Mouse (Mus musculus) stomach, embryonic 14.5 days (tissue): Measurements from ENCODE around the gene Pnpla2. TPM values are rescaled to one million over a fixed set of nuclear protein-coding genes. Genes with fewer than 3 reads are reported as not detected.

Source experiments
- ATAC-seq: fragments of 200-750 bp; cut with Nextera tagmentation; 2 replicates; pipeline ENCODE4 v1.8.0; 2017; ENCODE audit warnings: low read depth, moderate TSS enrichment; ENCODE audit not compliant: insufficient number of reproducible peaks, insufficient read depth, low FRiP score
- H3K27ac ChIP-seq: fragments of 300-500 bp; sonication (generic); 2 replicates; pipeline ENCODE4 v1.5.1; 2014; ENCODE audit warnings: mild to moderate bottlenecking, low read length, moderate library complexity, mixed read lengths
- H3K27me3 ChIP-seq: fragments of 300-500 bp; sonication (generic); 2 replicates; pipeline ENCODE4 v1.6.1; 2014; ENCODE audit warnings: low read length, control low read depth, mixed read lengths; ENCODE audit not compliant: control insufficient read depth, insufficient read depth
- H3K36me3 ChIP-seq: fragments of 300-500 bp; sonication (generic); 2 replicates; pipeline ENCODE4 v1.6.1; 2014; ENCODE audit warnings: mild to moderate bottlenecking, control low read depth, low read length, moderate library complexity, mixed read lengths; ENCODE audit not compliant: control insufficient read depth, insufficient read depth
- H3K4me1 ChIP-seq: fragments of 300-500 bp; sonication (generic); 2 replicates; pipeline ENCODE4 v1.6.1; 2014; ENCODE audit warnings: low read length, control low read depth, mixed read lengths; ENCODE audit not compliant: control insufficient read depth, insufficient read depth
- H3K4me2 ChIP-seq: fragments of 300-500 bp; sonication (generic); replicated peaks from 2 replicates; pipeline ENCODE4 v1.6.1; 2014; ENCODE audit warnings: low read depth, low read length, control low read depth
- H3K4me3 ChIP-seq: fragments of 300-500 bp; sonication (generic); 2 replicates; pipeline ENCODE4 v1.5.1; 2014; ENCODE audit warnings: low read depth, low read length, control low read depth
- H3K9ac ChIP-seq: fragments of 300-500 bp; sonication (generic); replicated peaks from 2 replicates; pipeline ENCODE4 v1.6.1; 2014; ENCODE audit warnings: low read depth, mild to moderate bottlenecking, control low read depth, low read length, moderate library complexity, mixed read lengths
- H3K9me3 ChIP-seq: fragments of 300-500 bp; sonication (generic); 2 replicates; pipeline ENCODE4 v1.6.1; 2016; ENCODE audit warnings: low read depth, low read length, control low read depth; ENCODE audit not compliant: control insufficient read depth
- WGBS: fragments of 180-500 bp; shearing (Covaris S2); extraction: QIAGEN DNeasy Blood & Tissue Kit; methylation state at CpG from one replicate; pipeline ENCODE4 v1.1.7; 2014; 5-methylcytosine and 5-hydroxymethylcytosine counted together
- polyA plus RNA-seq: library from polyadenylated mRNA; unstranded; fragments of >200 nt; fragmentation: Nextera tagmentation; extraction: Ambion mirVana; gene quantifications from 2 replicates; pipeline ENCODE4 v1.2.1, GENCODE M21; 2014

Pnpla2 gene
- polyA plus RNA-seq, 1 experiment from 2014 or later, result 21.7 TPM

GRCm38 (mm10) chr7:141466607-141467148 is 11.7 kb downstream of the Pnpla2 start:
- Histone ChIP-seq H3K4me3 (peak overlapping the region; percentile 78), H3K36me3 (peaks cover 20% of the 10 kb centered on the region), H3K4me2 (peak overlapping the region; percentile 87), H3K9ac (no peak overlapping the region), H3K27ac (peak overlapping the region; percentile 92; the same call in 1 of the 2 replicates), H3K4me1 (peaks cover 36% of the 10 kb centered on the region), H3K9me3 (no peaks in the 10 kb centered on the region), H3K27me3 (peaks cover 19% of the 10 kb centered on the region; the same call in 1 of the 2 replicates)
- ATAC-seq, result no peak
- WGBS, result 52% methylated on average over 10 of the region's 10 CpGs

GRCm38 (mm10) chr7:141467230-141468030 is 12.4 kb downstream of the Pnpla2 start, which contains the start of gene Cd151:
Gene Cd151, plus strand, starts transcription at chr7:141467392.
- Histone ChIP-seq H3K27me3 (peaks cover 14% of the 10 kb centered on the region; the same call in 1 of the 2 replicates), H3K4me1 (peaks cover 35% of the 10 kb centered on the region)
- under 1% methylated on average over 52 of the region's 52 CpGs for WGBS

DNA sequence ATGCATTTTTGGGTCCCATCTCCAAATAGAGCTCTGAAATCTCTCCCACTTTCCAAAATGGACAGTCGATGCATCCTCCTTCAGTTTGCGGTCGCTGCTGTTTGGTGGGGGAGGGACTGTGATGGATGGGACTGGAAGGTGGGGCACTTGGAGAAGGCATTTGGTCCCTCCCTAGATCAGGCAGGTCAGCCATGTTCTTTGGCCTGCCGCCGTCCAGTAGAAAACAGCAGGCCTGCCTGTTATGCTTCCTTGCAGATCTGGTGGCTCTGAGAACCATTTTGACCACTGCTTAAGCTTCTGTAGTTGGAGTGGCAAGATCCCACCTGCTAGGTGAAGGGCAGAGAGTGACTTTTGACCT is 13.1 kb downstream of the Pnpla2 start:
- no peak for ATAC-seq
- H3K27ac ChIP-seq, result peak overlapping the region; percentile 92

More at GRCm38 (mm10) chr7:141467230-141468030, 12.4 kb downstream of the Pnpla2 start, which contains the start of gene Cd151:
- Histone ChIP-seq H3K9ac (peak within 1 kb of the TSS; percentile 70), H3K36me3 (peaks cover 25% of the 10 kb centered on the region), H3K27ac (peak within 1 kb of the TSS; percentile 92), H3K9me3 (no peaks in the 10 kb centered on the region), H3K4me2 (peak within 1 kb of the TSS; percentile 87), H3K4me3 (peak within 1 kb of the TSS; percentile 78)
- peak; percentile 80 for ATAC-seq

DNA sequence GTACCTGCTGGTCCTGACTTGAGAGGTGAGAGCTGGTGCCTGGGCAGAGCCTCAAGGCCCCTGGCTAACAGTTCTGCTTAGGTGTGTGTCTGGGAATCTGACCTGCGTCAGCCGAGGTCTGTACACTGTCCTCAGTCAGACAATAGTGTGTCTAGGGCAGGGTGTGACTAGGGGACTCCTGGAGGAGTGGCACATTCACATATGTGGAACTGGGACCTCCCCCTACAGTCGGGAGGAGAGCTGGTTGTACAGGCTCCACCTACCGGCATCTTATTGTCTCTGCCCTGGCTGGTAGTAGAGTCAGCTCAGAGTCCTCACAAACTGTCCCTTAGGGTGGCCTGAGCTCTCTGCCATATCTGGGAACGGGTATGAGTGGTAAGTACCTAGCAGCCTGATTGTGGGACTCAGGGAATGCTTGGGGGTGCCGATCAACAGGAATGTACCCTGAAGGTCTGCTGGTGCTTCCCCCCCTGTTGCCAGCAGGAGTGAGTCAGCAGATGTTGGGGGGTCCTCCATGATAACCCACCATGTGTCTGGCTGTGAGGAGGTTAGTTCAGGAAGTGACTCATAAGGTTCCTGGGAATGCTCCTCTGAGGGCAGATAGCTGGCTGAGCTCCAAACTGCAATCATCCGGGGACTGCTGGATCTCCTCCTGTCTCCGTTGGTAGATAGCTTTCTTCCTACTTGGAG is 13.7 kb downstream of the Pnpla2 start:
- Histone ChIP-seq H3K9ac (peak overlapping the region; percentile 70), H3K4me3 (peak overlapping the region; percentile 78), H3K27me3 (peaks cover 8% of the 10 kb centered on the region; the same call in 1 of the 2 replicates), H3K4me2 (peak overlapping the region; percentile 87), H3K36me3 (peaks cover 31% of the 10 kb centered on the region), H3K9me3 (no peaks in the 10 kb centered on the region), H3K4me1 (peaks cover 35% of the 10 kb centered on the region), H3K27ac (peak overlapping the region; percentile 92)
- WGBS, result 8% methylated on average over 8 of the region's 8 CpGs
- peak; percentile 68 for ATAC-seq

More for the DNA sequence above, 13.1 kb downstream of the Pnpla2 start:
- peak overlapping the region; percentile 70 for H3K9ac ChIP-seq
- peaks cover 35% of the 10 kb centered on the region for H3K4me1 ChIP-seq
- peak overlapping the region; percentile 78 for H3K4me3 ChIP-seq
- WGBS, result 7% methylated on average over 5 of the region's 5 CpGs
- peak overlapping the region; percentile 87 for H3K4me2 ChIP-seq
- H3K36me3 ChIP-seq, result peaks cover 31% of the 10 kb centered on the region
- peaks cover 10% of the 10 kb centered on the region; the same call in 1 of the 2 replicates for H3K27me3 ChIP-seq
- H3K9me3 ChIP-seq, result no peaks in the 10 kb centered on the region

GRCm38 (mm10) chr7:141469352-141469751 is 14.4 kb downstream of the Pnpla2 start:
- peak overlapping the region; percentile 78; the same call in 1 of the 2 replicates for H3K4me3 ChIP-seq
- H3K36me3 ChIP-seq, result peaks cover 31% of the 10 kb centered on the region
- 85% methylated on average over 6 of the region's 6 CpGs for WGBS
- H3K4me1 ChIP-seq, result peaks cover 36% of the 10 kb centered on the region
- ATAC-seq, result no peak
- no peak overlapping the region; the same call in 1 of the 2 replicates for H3K9ac ChIP-seq
- peak overlapping the region; percentile 92; the same call in 1 of the 2 replicates for H3K27ac ChIP-seq
- H3K9me3 ChIP-seq, result no peaks in the 10 kb centered on the region
- peak overlapping the region; percentile 87 for H3K4me2 ChIP-seq
- peaks cover under 1% of the 10 kb centered on the region; the same call in 1 of the 2 replicates for H3K27me3 ChIP-seq

DNA sequence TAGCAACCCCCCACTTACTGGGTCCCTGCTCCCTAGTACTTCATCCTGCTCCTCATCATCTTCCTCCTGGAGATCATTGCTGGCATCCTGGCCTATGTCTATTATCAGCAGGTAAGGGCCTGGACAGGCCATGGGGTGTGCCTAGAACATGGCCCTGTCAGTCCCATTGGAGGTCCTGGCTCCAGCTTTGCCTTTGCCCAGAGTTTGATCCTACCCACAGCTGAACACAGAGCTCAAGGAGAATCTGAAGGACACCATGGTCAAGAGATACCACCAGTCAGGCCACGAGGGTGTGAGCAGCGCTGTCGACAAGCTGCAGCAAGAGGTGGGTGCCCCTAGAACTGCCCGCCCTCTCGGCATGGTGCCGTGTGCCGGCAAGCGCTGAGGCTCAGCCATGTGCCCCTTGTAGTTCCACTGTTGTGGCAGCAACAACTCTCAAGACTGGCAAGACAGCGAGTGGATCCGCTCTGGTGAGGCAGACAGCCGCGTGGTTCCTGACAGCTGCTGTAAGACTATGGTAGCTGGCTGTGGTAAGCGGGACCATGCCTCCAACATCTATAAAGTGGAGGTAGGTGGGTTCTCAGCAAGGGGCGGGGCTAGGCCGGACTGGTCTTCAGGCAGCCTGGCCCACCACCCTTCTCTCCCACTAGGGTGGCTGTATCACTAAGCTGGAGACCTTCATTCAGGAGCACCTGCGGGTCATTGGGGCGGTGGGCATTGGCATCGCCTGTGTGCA is 15.1 kb downstream of the Pnpla2 start:
- peaks cover 31% of the 10 kb centered on the region for H3K36me3 ChIP-seq
- H3K27ac ChIP-seq, result no peak overlapping the region
- H3K4me3 ChIP-seq, result no peak overlapping the region
- no peaks in the 10 kb centered on the region for H3K9me3 ChIP-seq
- no peak overlapping the region for H3K9ac ChIP-seq
- no peaks in the 10 kb centered on the region for H3K27me3 ChIP-seq
- peaks cover 32% of the 10 kb centered on the region for H3K4me1 ChIP-seq
- WGBS, result 88% methylated on average over 18 of the region's 18 CpGs
- H3K4me2 ChIP-seq, result no peak overlapping the region
- ATAC-seq, result no peak

DNA sequence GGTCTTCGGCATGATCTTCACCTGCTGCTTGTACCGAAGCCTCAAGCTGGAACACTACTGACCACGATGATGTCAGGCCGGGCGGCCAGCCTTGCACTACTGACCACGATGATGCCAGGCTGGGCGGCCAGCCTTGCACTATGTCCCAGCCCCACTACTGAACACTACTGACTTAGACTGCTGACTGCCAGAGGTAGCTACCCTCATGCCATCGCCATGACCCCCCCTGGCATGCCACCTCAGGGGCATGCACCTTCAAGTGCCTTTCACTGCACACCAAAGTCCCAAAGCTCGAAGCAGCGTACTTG is 15.6 kb downstream of the Pnpla2 start:
- ATAC-seq, result no peak
- Histone ChIP-seq H3K4me1 (peaks cover 28% of the 10 kb centered on the region), H3K36me3 (peaks cover 31% of the 10 kb centered on the region), H3K27me3 (no peaks in the 10 kb centered on the region), H3K9ac (no peak overlapping the region), H3K27ac (no peak overlapping the region), H3K4me3 (no peak overlapping the region), H3K4me2 (no peak overlapping the region), H3K9me3 (no peaks in the 10 kb centered on the region)
- whole genome bisulfite sequencing, result 93% methylated on average over 10 of the region's 10 CpGs

DNA sequence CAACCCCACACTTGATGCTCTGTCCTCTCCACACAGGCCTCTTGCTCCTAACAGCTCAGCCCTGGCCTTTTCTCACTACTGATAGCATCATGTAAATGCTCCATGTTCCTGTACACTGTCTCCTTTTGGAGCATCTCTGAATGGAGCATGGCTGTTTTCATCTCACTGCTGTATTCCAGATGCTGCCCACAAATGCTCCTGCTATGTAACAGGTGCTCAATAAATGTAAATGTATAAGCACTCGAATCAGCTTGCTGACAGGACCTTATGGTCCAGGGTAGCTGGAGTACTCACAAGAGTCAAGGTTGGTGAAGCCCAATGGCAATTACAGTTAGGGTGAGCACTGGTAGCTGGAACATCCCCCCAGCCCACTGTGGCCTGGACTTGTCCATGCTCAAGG is 16.2 kb downstream of the Pnpla2 start:
- Histone ChIP-seq H3K9me3 (no peaks in the 10 kb centered on the region), H3K4me2 (no peak overlapping the region), H3K27me3 (no peaks in the 10 kb centered on the region), H3K4me1 (peaks cover 29% of the 10 kb centered on the region), H3K36me3 (peaks cover 31% of the 10 kb centered on the region), H3K9ac (no peak overlapping the region), H3K4me3 (no peak overlapping the region), H3K27ac (no peak overlapping the region)
- 79% methylated on average over 1 of the region's 1 CpGs for WGBS
- no peak for ATAC-seq
